Mouse (Mus musculus) kidney, adult 2 months (tissue): ENCODE results near the gene Dusp13.

Experiments
- CTCF ChIP-seq: fragments of 200-500 bp; conservative IDR thresholded peaks from 2 replicates; pipeline ENCODE4 v1.5.1; 2011; ENCODE audit warnings: low read depth, mild to moderate bottlenecking, control low read depth, low read length, moderate library complexity, mixed read lengths; ENCODE audit not compliant: insufficient read depth, insufficient read length
- POLR2A ChIP-seq: fragments of 200-500 bp; IDR thresholded peaks from one replicate; pipeline ENCODE4 v1.6.1; 2011; ENCODE audit warnings: low read depth, low read length, control low read depth

DNA sequence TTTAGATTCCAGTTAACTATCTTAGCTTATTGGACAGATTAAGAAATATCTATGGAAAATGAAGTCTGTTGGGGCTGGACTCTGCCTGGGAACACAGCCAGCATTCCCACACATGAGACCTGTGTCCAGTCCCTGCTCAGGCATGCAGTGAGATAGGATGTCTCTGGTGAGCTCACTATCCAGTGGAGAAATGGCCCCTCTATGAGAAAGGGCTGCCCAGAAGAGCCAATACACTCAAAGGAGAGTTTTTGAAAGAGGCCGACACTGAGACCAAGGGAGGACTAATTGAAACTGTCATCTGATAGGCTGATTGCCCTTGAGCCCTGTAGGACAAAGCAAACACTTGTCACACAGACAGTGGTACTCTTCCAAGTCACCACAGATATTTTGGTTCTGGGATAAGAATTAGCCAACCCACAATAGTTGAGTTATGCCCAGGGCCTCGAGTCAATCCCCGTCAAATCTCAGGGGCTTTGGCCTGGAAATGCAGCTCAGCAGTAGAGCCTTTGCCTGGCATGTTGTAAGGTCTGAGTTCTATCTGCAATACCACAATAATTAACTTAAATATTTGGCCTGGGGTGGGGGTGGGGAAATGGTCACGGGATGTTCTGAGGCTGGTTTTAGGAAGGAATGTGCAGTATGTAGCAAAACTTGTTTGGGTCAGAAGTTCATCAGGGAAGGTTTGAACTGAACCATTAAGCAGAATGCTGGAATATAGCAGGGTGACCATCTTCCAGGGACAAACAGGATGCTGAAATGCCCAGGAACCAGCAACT, 30.4 kb downstream of the Dusp13 start:
- TF ChIP-seq CTCF = no peak
- no peak for TF ChIP-seq POLR2A
